8 mouse cellular contexts compared by ENCODE assay signal in the genomic region with DNA sequence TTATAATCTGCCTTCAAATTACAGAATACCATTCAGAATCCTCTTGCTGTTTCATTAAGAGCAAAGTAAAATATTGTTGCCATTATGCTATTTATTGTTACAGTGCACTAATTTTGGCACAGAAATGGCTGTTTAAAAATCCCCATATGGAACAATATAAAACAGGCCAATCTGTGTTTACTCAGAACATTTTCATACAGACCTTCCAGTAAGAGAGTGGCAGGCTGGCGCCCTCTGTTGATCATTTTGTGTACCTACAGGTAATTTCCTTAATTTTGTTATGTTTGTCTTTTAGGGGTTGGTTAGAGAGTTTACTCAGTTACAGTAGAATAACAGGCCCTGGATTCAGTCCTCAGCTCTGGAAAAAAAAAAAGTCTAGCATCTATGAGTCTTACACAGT. TPM values are rescaled to one million over a fixed set of nuclear protein-coding genes. Genes with fewer than 3 reads are reported as not detected.
A peak's percentile ranks its signal among the peaks of the same experiment; 100 is the strongest.
DNase-seq lines count a peak whose midpoint lies in the region; ATAC-seq lines count a peak whose summit lies in the region.

No protein-coding gene starts in this region.

- no peak for ATAC-seq in cerebellum, adult (ENCODE audit: insufficient number of reproducible peaks, low FRiP score, low TSS enrichment)
- peak; percentile 56; the same call in 1 of the 2 replicates for ATAC-seq in megakaryocyte, adult 5-6 weeks (ENCODE audit: poor library complexity, severe bottlenecking)

- DNase-seq in cerebellum, adult 8-10 months = peak; percentile 24
- DNase-seq in layer of hippocampus, adult 11-12 months (ENCODE audit: low spot score) = peak; percentile 60
- DNase-seq in layer of hippocampus, adult 9-11 months = no peak
- DNase-seq in R1 (ENCODE audit: low read depth, low spot score) = peak; percentile 68
- DNase-seq in right cerebral cortex, postnatal 25 days = no peak
- DNase-seq in right cerebral cortex, postnatal 36 days (ENCODE audit: low spot score in 2 of 2) = no peak

RNA-seq across cellular contexts. Expression of gene Rtkn2, which starts 16.8 kb away (rescaled TPM):
- total RNA-seq in megakaryocyte, adult 5-6 weeks (2015) = 4.1 and 5.3 TPM in 2 replicates
- 7.6 and 8.6 TPM in 2 replicates for total RNA-seq in megakaryocyte, adult 5-6 weeks (2017)

Comparison
In these comparisons a context has a peak if more than half of its experiments do, and no peak if none do; other contexts are left out.
1. DNase-seq: peak in cerebellum, adult 8-10 months (single experiment), layer of hippocampus, adult 11-12 months (single experiment) and R1 (single experiment); none in layer of hippocampus, adult 9-11 months (single experiment), right cerebral cortex, postnatal 25 days (single experiment) and right cerebral cortex, postnatal 36 days (0 of 2).